Mouse (Mus musculus) embryonic facial prominence, embryonic 13.5 days (tissue): Measurements from ENCODE around the gene Olfr1247. TPM values are rescaled to one million over a fixed set of nuclear protein-coding genes. Genes with fewer than 3 reads are reported as not detected.
"Not testable (repeated sequence)": the region's sequence is repeated elsewhere in the genome, so short reads cannot be mapped to it uniquely, and the experiment has no call there.

Experiments used
- ATAC-seq: fragments of 200-750 bp; cut with Nextera tagmentation; 2 replicates; pipeline ENCODE4 v1.8.0; 2017; ENCODE audit warnings: low read depth; ENCODE audit not compliant: insufficient number of reproducible peaks, insufficient read depth, low FRiP score, low TSS enrichment
- H3K27ac ChIP-seq: fragments of 300-500 bp; sonication (generic); 2 replicates; pipeline ENCODE4 v1.5.1; 2015; ENCODE audit warnings: moderate library complexity, mild to moderate bottlenecking, inconsistent platforms
- H3K27me3 ChIP-seq: fragments of 300-500 bp; sonication (generic); 2 replicates; pipeline ENCODE4 v1.6.1; 2015; ENCODE audit warnings: mild to moderate bottlenecking, inconsistent platforms
- H3K36me3 ChIP-seq: fragments of 300-500 bp; sonication (generic); 2 replicates; pipeline ENCODE4 v1.6.1; 2015; ENCODE audit warnings: mild to moderate bottlenecking, inconsistent platforms
- H3K4me1 ChIP-seq: fragments of 300-500 bp; sonication (generic); 2 replicates; pipeline ENCODE4 v1.6.1; 2015; ENCODE audit warnings: inconsistent platforms
- H3K4me2 ChIP-seq: fragments of 300-500 bp; sonication (generic); 2 replicates; pipeline ENCODE4 v1.6.1; 2015; ENCODE audit warnings: moderate library complexity, mild to moderate bottlenecking, inconsistent platforms
- H3K4me3 ChIP-seq: fragments of 300-500 bp; sonication (generic); 2 replicates; pipeline ENCODE4 v1.5.1; 2015; ENCODE audit warnings: mild to moderate bottlenecking, inconsistent platforms
- H3K9ac ChIP-seq: fragments of 300-500 bp; sonication (generic); 2 replicates; pipeline ENCODE4 v1.6.1; 2015; ENCODE audit warnings: mild to moderate bottlenecking, inconsistent platforms
- H3K9me3 ChIP-seq: fragments of 300-500 bp; sonication (generic); 2 replicates; pipeline ENCODE4 v1.6.1; 2016; ENCODE audit warnings: inconsistent platforms
- WGBS: fragments of 180-500 bp; shearing (Covaris S2); methylation state at CpG from one replicate; pipeline ENCODE4 v1.1.7; 2015; ENCODE audit warnings: mixed read lengths; 5-methylcytosine and 5-hydroxymethylcytosine counted together
- polyA plus RNA-seq: library from polyadenylated mRNA; unstranded; fragments of >200 nt; fragmentation: Nextera tagmentation; extraction: Ambion mirVana; gene quantifications from 2 replicates; pipeline ENCODE4 v1.2.1, GENCODE M21; 2015

The Olfr1247 gene
- not detected in 2 replicates for polyA plus RNA-seq

GRCm38 (mm10) chr2:89614030-89614429, at the start of gene Olfr1247:
Gene Olfr1247, minus strand, starts transcription at chr2:89614130.
- Histone ChIP-seq H3K9ac (no peak within 1 kb of the TSS), H3K9me3 (no peaks in the 10 kb centered on the region), H3K27ac (no peak within 1 kb of the TSS), H3K27me3 (no peaks in the 10 kb centered on the region), H3K4me1 (no peaks in the 10 kb centered on the region), H3K4me2 (no peak within 1 kb of the TSS), H3K36me3 (no peaks in the 10 kb centered on the region), H3K4me3 (no peak within 1 kb of the TSS)
- 92% methylated on average over 2 of the region's 2 CpGs for WGBS
- no peak for ATAC-seq

GRCm38 (mm10) chr2:89661367-89661766, 47.4 kb upstream of the Olfr1247 start, which contains the start of gene Olfr1250:
Gene Olfr1250, minus strand, starts transcription at chr2:89661467.
- Histone ChIP-seq H3K27me3 (no peaks in the 10 kb centered on the region), H3K9ac (no peak within 1 kb of the TSS), H3K4me2 (no peak within 1 kb of the TSS), H3K36me3 (no peaks in the 10 kb centered on the region), H3K9me3 (no peaks in the 10 kb centered on the region), H3K27ac (no peak within 1 kb of the TSS), H3K4me3 (no peak within 1 kb of the TSS), H3K4me1 (no peaks in the 10 kb centered on the region)
- ATAC-seq: no peak

- Histone ChIP-seq H3K36me3 (no peaks in the 10 kb centered on the region), H3K9ac (no peak within 1 kb of the TSS), H3K9me3 (no peaks in the 10 kb centered on the region), H3K4me3 (no peak within 1 kb of the TSS), H3K4me2 (no peak within 1 kb of the TSS), H3K4me1 (no peaks in the 10 kb centered on the region), H3K27me3 (no peaks in the 10 kb centered on the region), H3K27ac (no peak within 1 kb of the TSS)
- no peak for ATAC-seq
- WGBS: 89% methylated on average over 2 of the region's 2 CpGs
Measured at GRCm38 (mm10) chr2:89634883-89635282, 21.0 kb upstream of the Olfr1247 start, which contains the start of gene Olfr1249. Gene Olfr1249, minus strand, starts transcription at chr2:89634983.

GRCm38 (mm10) chr2:89618145-89618544, 4.2 kb upstream of the Olfr1247 start, which contains the start of gene Olfr1248:
Gene Olfr1248, minus strand, starts transcription at chr2:89618245.
- not testable (repeated sequence) for H3K9ac ChIP-seq, H3K4me2 ChIP-seq, H3K27me3 ChIP-seq, H3K36me3 ChIP-seq, ATAC-seq, H3K4me1 ChIP-seq, H3K4me3 ChIP-seq, H3K27ac ChIP-seq, H3K9me3 ChIP-seq
- WGBS: 85% methylated on average over 1 of the region's 1 CpGs

GRCm38 (mm10) chr2:89593057-89593456, 20.9 kb downstream of the Olfr1247 start, which contains the start of gene Olfr1246:
Gene Olfr1246, minus strand, starts transcription at chr2:89593157.
- no peak within 1 kb of the TSS for H3K27ac ChIP-seq
- no peak within 1 kb of the TSS for H3K4me2 ChIP-seq
- H3K36me3 ChIP-seq: no peaks in the 10 kb centered on the region
- 73% methylated on average over 2 of the region's 2 CpGs for WGBS
- H3K9me3 ChIP-seq: no peaks in the 10 kb centered on the region
- no peak within 1 kb of the TSS for H3K4me3 ChIP-seq
- no peak for ATAC-seq
- H3K9ac ChIP-seq: no peak within 1 kb of the TSS
- H3K27me3 ChIP-seq: no peaks in the 10 kb centered on the region
- no peaks in the 10 kb centered on the region for H3K4me1 ChIP-seq

GRCm38 (mm10) chr2:89578347-89578746, 35.6 kb downstream of the Olfr1247 start, which contains the start of gene Olfr1245:
Gene Olfr1245, minus strand, starts transcription at chr2:89578447.
- no peak within 1 kb of the TSS for H3K4me2 ChIP-seq
- no peaks in the 10 kb centered on the region for H3K36me3 ChIP-seq
- H3K27me3 ChIP-seq: no peaks in the 10 kb centered on the region
- no peaks in the 10 kb centered on the region for H3K4me1 ChIP-seq
- ATAC-seq: no peak
- no peaks in the 10 kb centered on the region for H3K9me3 ChIP-seq
- WGBS: 83% methylated on average over 1 of the region's 1 CpGs
- H3K4me3 ChIP-seq: no peak within 1 kb of the TSS
- no peak within 1 kb of the TSS for H3K9ac ChIP-seq
- H3K27ac ChIP-seq: no peak within 1 kb of the TSS

GRCm38 (mm10) chr2:89562706-89563105, 51.2 kb downstream of the Olfr1247 start:
- H3K27me3 ChIP-seq, ATAC-seq, H3K9me3 ChIP-seq, H3K4me1 ChIP-seq, H3K4me3 ChIP-seq, H3K4me2 ChIP-seq, H3K27ac ChIP-seq, H3K9ac ChIP-seq, H3K36me3 ChIP-seq: not testable (repeated sequence)
- 57% methylated on average over 2 of the region's 2 CpGs for WGBS

Other genes starting within 250 kb of the Olfr1247 start
- not detected in 2 replicates for gene Olfr1234, start 249.3 kb downstream of the Olfr1247 start, polyA plus RNA-seq
- gene Olfr1238, start 204.5 kb downstream of the Olfr1247 start, polyA plus RNA-seq: not detected in 2 replicates
- not detected in 2 replicates for gene Olfr1239, start 193.7 kb downstream of the Olfr1247 start, polyA plus RNA-seq
- gene Olfr1240, start 171.1 kb downstream of the Olfr1247 start, polyA plus RNA-seq: not detected in 2 replicates
- not detected in 2 replicates for gene Olfr1241, start 127.0 kb downstream of the Olfr1247 start, polyA plus RNA-seq
- not detected in 2 replicates for gene Olfr1242, start 115.8 kb downstream of the Olfr1247 start, polyA plus RNA-seq
- gene Olfr1243, start 82.6 kb downstream of the Olfr1247 start, polyA plus RNA-seq: not detected in 2 replicates
- not detected in 2 replicates for gene Olfr1245, start 35.7 kb downstream of the Olfr1247 start, polyA plus RNA-seq
- gene Olfr1246, start 21.0 kb downstream of the Olfr1247 start, polyA plus RNA-seq: not detected in 2 replicates
- gene Olfr1248, start 4.1 kb upstream of the Olfr1247 start, polyA plus RNA-seq: not detected in 2 replicates
- gene Olfr1249, start 20.9 kb upstream of the Olfr1247 start, polyA plus RNA-seq: not detected in 2 replicates
- gene Olfr1250, start 47.3 kb upstream of the Olfr1247 start, polyA plus RNA-seq: not detected in 2 replicates
- not detected in 2 replicates for gene Olfr1251, start 57.8 kb upstream of the Olfr1247 start, polyA plus RNA-seq
- gene Olfr1252, start 110.9 kb upstream of the Olfr1247 start, polyA plus RNA-seq: not detected in 2 replicates
- gene Olfr1253, start 143.0 kb upstream of the Olfr1247 start, polyA plus RNA-seq: not detected in 2 replicates
- not detected in 2 replicates for gene Olfr1254, start 179.5 kb upstream of the Olfr1247 start, polyA plus RNA-seq
- gene Olfr1255, start 197.9 kb upstream of the Olfr1247 start, polyA plus RNA-seq: not detected in 2 replicates
- gene Olfr1256, start 227.4 kb upstream of the Olfr1247 start, polyA plus RNA-seq: not detected in 2 replicates
- not detected in 2 replicates for gene Olfr48, start 234.1 kb upstream of the Olfr1247 start, polyA plus RNA-seq